Comparison of ENCODE assay signal across 6 mouse cellular contexts in genomic region chr9:13624780-13625179, GRCm38 (mm10).
"Had no signal": no experiment of that assay in that cellular context is flagged by ENCODE, and none has a peak within 500 bp of the region (broad histone marks: within the 10 kb centered on the region; RNA-seq: fewer than 3 reads in every experiment).

No protein-coding gene starts in this region.

- DNase-seq: lung, adult 2 months; lung, postnatal 14 days; lung, postnatal 36 days; right cerebral cortex, postnatal 14 days; thymus, postnatal 14 days; thymus, postnatal 36 days had no signal
